Mouse (Mus musculus) neural tube, embryonic 14.5 days (tissue): ENCODE data around the gene Med12l. TPM values are rescaled to one million over a fixed set of nuclear protein-coding genes. Genes with fewer than 3 reads are reported as not detected.
"Not testable (repeated sequence)": the region's sequence is repeated elsewhere in the genome, so short reads cannot be mapped to it uniquely, and the experiment has no call there.

ENCODE experiments used
- ATAC-seq: fragments of 200-750 bp; cut with Nextera tagmentation; 2 replicates; pipeline ENCODE4 v1.8.0; 2017; ENCODE audit warnings: low read depth, mild to moderate bottlenecking, moderate TSS enrichment, moderate library complexity
- H3K27ac ChIP-seq: fragments of 300-500 bp; sonication (generic); 2 replicates; pipeline ENCODE4 v1.5.1; 2014; ENCODE audit warnings: low read depth, mild to moderate bottlenecking, control low read depth, low read length, moderate library complexity, mixed read lengths
- H3K27me3 ChIP-seq: fragments of 300-500 bp; sonication (generic); 2 replicates; pipeline ENCODE4 v1.6.1; 2014; ENCODE audit warnings: low read length; ENCODE audit not compliant: control insufficient read depth, insufficient read depth
- H3K36me3 ChIP-seq: fragments of 300-500 bp; sonication (generic); 2 replicates; pipeline ENCODE4 v1.6.1; 2014; ENCODE audit warnings: low read length, mixed read lengths; ENCODE audit not compliant: control insufficient read depth, insufficient read depth
- H3K4me1 ChIP-seq: fragments of 300-500 bp; sonication (generic); 2 replicates; pipeline ENCODE4 v1.6.1; 2014; ENCODE audit warnings: low read length; ENCODE audit not compliant: control insufficient read depth, insufficient read depth
- H3K4me2 ChIP-seq: fragments of 300-500 bp; sonication (generic); 2 replicates; pipeline ENCODE4 v1.6.1; 2014; ENCODE audit warnings: mild to moderate bottlenecking, low read depth, low read length, control low read depth
- H3K4me3 ChIP-seq: fragments of 300-500 bp; sonication (generic); 2 replicates; pipeline ENCODE4 v1.5.1; 2014; ENCODE audit warnings: low read depth, low read length, control low read depth, mixed read lengths
- H3K9ac ChIP-seq: fragments of 300-500 bp; sonication (generic); replicated peaks from 2 replicates; pipeline ENCODE4 v1.6.1; 2014; ENCODE audit warnings: low read depth, mild to moderate bottlenecking, control low read depth, low read length, mixed read lengths
- H3K9me3 ChIP-seq: fragments of 300-500 bp; sonication (generic); 2 replicates; pipeline ENCODE4 v1.6.1; 2016; ENCODE audit warnings: low read length; ENCODE audit not compliant: control insufficient read depth
- WGBS: fragments of 180-500 bp; shearing (Covaris S2); extraction: QIAGEN DNeasy Blood & Tissue Kit; methylation state at CpG from one replicate; pipeline ENCODE4 v1.1.7; 2014; 5-methylcytosine and 5-hydroxymethylcytosine counted together
- polyA plus RNA-seq: library from polyadenylated mRNA; unstranded; fragments of >200 nt; fragmentation: Nextera tagmentation; extraction: Ambion mirVana; gene quantifications from 2 replicates; pipeline ENCODE4 v1.2.1, GENCODE M21; 2014

Gene Med12l
- polyA plus RNA-seq, 1 experiment from 2014 or later: 9.9 TPM

- no peak overlapping the region for H3K4me3 ChIP-seq
- ATAC-seq: no peak
- H3K9me3 ChIP-seq: no peaks in the 10 kb centered on the region
- no peaks in the 10 kb centered on the region for H3K4me1 ChIP-seq
- no peak overlapping the region for H3K27ac ChIP-seq
- H3K9ac ChIP-seq: no peak overlapping the region
- H3K27me3 ChIP-seq: no peaks in the 10 kb centered on the region
- WGBS: 49% methylated on average over 6 of the region's 6 CpGs
- H3K4me2 ChIP-seq: no peak overlapping the region
- H3K36me3 ChIP-seq: no peaks in the 10 kb centered on the region
These were observed 35.9 kb downstream of the Med12l start for GRCm38 (mm10) chr3:59041487-59041886.

- 86% methylated on average over 17 of the region's 17 CpGs for WGBS
- no peaks in the 10 kb centered on the region for H3K36me3 ChIP-seq
- ATAC-seq: no peak
- no peak overlapping the region for H3K4me3 ChIP-seq
- H3K9ac ChIP-seq: no peak overlapping the region
- no peaks in the 10 kb centered on the region for H3K27me3 ChIP-seq
- no peaks in the 10 kb centered on the region for H3K4me1 ChIP-seq
- H3K4me2 ChIP-seq: no peak overlapping the region
- H3K27ac ChIP-seq: no peak overlapping the region
- no peaks in the 10 kb centered on the region for H3K9me3 ChIP-seq
These were observed 49.4 kb downstream of the Med12l start for GRCm38 (mm10) chr3:59054834-59055535.

- H3K9me3 ChIP-seq: no peaks in the 10 kb centered on the region
- no peaks in the 10 kb centered on the region for H3K4me1 ChIP-seq
- H3K4me2 ChIP-seq: peak overlapping the region; percentile 34
- peak; percentile 93 for ATAC-seq
- no peaks in the 10 kb centered on the region for H3K36me3 ChIP-seq
- H3K27me3 ChIP-seq: no peaks in the 10 kb centered on the region
- no peak overlapping the region for H3K4me3 ChIP-seq
- no peak overlapping the region for H3K9ac ChIP-seq
- H3K27ac ChIP-seq: no peak overlapping the region
- WGBS: 5% methylated on average over 7 of the region's 7 CpGs
These were observed 53.5 kb downstream of the Med12l start for GRCm38 (mm10) chr3:59059022-59059541.

GRCm38 (mm10) chr3:59060131-59060530 lies 54.5 kb downstream of the Med12l start:
- WGBS: 92% methylated on average over 7 of the region's 7 CpGs
- Histone ChIP-seq H3K27ac (no peak overlapping the region), H3K9ac (no peak overlapping the region), H3K9me3 (no peaks in the 10 kb centered on the region), H3K4me1 (no peaks in the 10 kb centered on the region), H3K36me3 (no peaks in the 10 kb centered on the region), H3K4me2 (no peak overlapping the region), H3K27me3 (no peaks in the 10 kb centered on the region), H3K4me3 (no peak overlapping the region)
- ATAC-seq: no peak

- no peaks in the 10 kb centered on the region for H3K27me3 ChIP-seq
- H3K9ac ChIP-seq: no peak overlapping the region
- no peaks in the 10 kb centered on the region for H3K9me3 ChIP-seq
- H3K27ac ChIP-seq: no peak overlapping the region
- H3K4me1 ChIP-seq: no peaks in the 10 kb centered on the region
- no peaks in the 10 kb centered on the region for H3K36me3 ChIP-seq
- H3K4me3 ChIP-seq: no peak overlapping the region
- no peak for ATAC-seq
- WGBS: 76% methylated on average over 5 of the region's 5 CpGs
- H3K4me2 ChIP-seq: no peak overlapping the region
These were observed 56.5 kb downstream of the Med12l start for GRCm38 (mm10) chr3:59062141-59062540.

GRCm38 (mm10) chr3:59063431-59063830 lies 57.8 kb downstream of the Med12l start:
- no peaks in the 10 kb centered on the region for H3K4me1 ChIP-seq
- H3K27ac ChIP-seq: no peak overlapping the region
- no peaks in the 10 kb centered on the region for H3K36me3 ChIP-seq
- no peak overlapping the region for H3K4me2 ChIP-seq
- H3K9ac ChIP-seq: no peak overlapping the region
- H3K4me3 ChIP-seq: no peak overlapping the region
- no peaks in the 10 kb centered on the region for H3K27me3 ChIP-seq
- WGBS: 84% methylated on average over 4 of the region's 4 CpGs
- ATAC-seq: no peak
- H3K9me3 ChIP-seq: no peaks in the 10 kb centered on the region

- no peak for ATAC-seq
- WGBS: 94% methylated on average over 3 of the region's 3 CpGs
- Histone ChIP-seq H3K4me2 (no peak overlapping the region), H3K36me3 (no peaks in the 10 kb centered on the region), H3K4me1 (no peaks in the 10 kb centered on the region), H3K27me3 (no peaks in the 10 kb centered on the region), H3K9me3 (no peaks in the 10 kb centered on the region), H3K9ac (no peak overlapping the region), H3K27ac (no peak overlapping the region), H3K4me3 (no peak overlapping the region)
These were observed 60.3 kb downstream of the Med12l start for GRCm38 (mm10) chr3:59065937-59066336.

- no peak overlapping the region for H3K9ac ChIP-seq
- H3K4me3 ChIP-seq: no peak overlapping the region
- ATAC-seq: no peak
These were observed 61.1 kb downstream of the Med12l start for GRCm38 (mm10) chr3:59066558-59067294.

GRCm38 (mm10) chr3:59069071-59069470 lies 63.4 kb downstream of the Med12l start:
- ATAC-seq: not testable (repeated sequence)
- WGBS: 86% methylated on average over 1 of the region's 1 CpGs

More at GRCm38 (mm10) chr3:59066558-59067294, 61.1 kb downstream of the Med12l start:
- no peaks in the 10 kb centered on the region for H3K4me1 ChIP-seq
- no peak overlapping the region for H3K4me2 ChIP-seq
- no peaks in the 10 kb centered on the region for H3K36me3 ChIP-seq
- H3K9me3 ChIP-seq: no peaks in the 10 kb centered on the region
- no peak overlapping the region for H3K27ac ChIP-seq
- H3K27me3 ChIP-seq: no peaks in the 10 kb centered on the region
- WGBS: 82% methylated on average over 8 of the region's 8 CpGs

More at GRCm38 (mm10) chr3:59069071-59069470, 63.4 kb downstream of the Med12l start:
- not testable (repeated sequence) for H3K9me3 ChIP-seq, H3K4me3 ChIP-seq, H3K4me2 ChIP-seq, H3K27ac ChIP-seq, H3K4me1 ChIP-seq, H3K27me3 ChIP-seq, H3K9ac ChIP-seq, H3K36me3 ChIP-seq
